Mouse (Mus musculus): ENCODE data around the gene Spdye4b.
"Not testable (repeated sequence)": the region's sequence is repeated elsewhere in the genome, so short reads cannot be mapped to it uniquely, and the experiment has no call there.

The Spdye4b gene

GRCm38 (mm10) chr5:143180255-143181076 is at the start of gene Spdye4b, which contains the start of gene Rbak:
Gene Spdye4b, plus strand, starts transcription at chr5:143181017.
Gene Rbak, minus strand, starts transcription at chr5:143180775.
- peak; percentile 95 to 96 for DNase-seq

DNA sequence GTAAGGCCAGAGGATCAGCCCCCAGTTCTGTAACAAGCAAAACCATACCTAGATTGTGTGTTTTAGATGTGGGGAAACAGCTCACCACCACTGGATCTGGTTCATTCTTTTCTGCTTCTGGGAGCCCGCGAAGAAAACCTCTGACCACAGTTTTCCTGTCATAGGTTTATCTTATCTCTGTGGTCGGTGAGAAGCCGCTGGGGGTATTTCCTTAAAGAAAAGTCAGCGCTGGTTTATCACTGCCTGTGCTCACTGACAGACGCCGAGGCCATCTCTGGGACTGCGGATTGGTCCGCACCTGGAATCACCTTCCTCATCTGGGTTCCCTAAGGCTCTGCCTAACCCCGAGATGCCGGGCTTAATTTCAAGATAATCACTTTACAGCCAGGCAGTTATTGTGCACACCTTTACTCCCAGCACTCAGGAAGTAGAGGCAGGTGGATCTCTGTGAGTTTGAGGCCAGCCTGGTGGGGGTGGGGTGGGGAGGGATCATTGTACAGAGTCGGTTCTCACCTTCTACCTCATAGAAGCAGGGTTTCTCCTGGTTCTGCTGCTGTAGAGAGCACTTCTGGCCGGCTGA is 47.8 kb upstream of the Spdye4b start:
- DNase-seq: no peak

- DNase-seq: not testable (repeated sequence)
These were observed 46.4 kb upstream of the Spdye4b start for GRCm38 (mm10) chr5:143134216-143135010.

GRCm38 (mm10) chr5:143135042-143135441 is 45.8 kb upstream of the Spdye4b start:
- no peak for DNase-seq

DNA sequence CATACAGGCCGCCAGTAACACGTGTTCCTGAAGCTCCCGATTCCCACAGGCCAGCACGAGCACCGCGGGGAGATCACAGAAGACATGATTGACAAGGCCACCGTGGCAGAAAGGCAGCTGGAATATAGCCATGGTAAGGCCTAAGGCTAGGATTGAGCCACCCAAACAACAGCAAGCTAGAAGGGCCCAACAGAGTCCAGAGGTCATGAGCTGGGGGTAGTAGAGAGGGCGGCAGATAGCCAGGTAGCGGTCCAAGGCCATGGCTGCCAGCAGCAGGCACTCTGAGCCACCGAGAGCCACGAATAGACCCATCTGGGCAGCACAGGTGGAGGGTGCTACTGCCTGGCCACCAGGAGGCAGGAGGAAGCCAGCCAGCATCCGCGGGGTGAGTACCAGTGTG is 43.2 kb upstream of the Spdye4b start:
- no peak for DNase-seq

GRCm38 (mm10) chr5:143147481-143147880 is 33.3 kb upstream of the Spdye4b start, which contains the start of gene Olfr718-ps1:
Gene Olfr718-ps1, minus strand, starts transcription at chr5:143147581.
- DNase-seq: no peak

GRCm38 (mm10) chr5:143148661-143149060 is 32.2 kb upstream of the Spdye4b start:
- no peak for DNase-seq

- DNase-seq: no peak
These were observed 31.3 kb upstream of the Spdye4b start for GRCm38 (mm10) chr5:143149536-143149935.

- no peak for DNase-seq
These were observed 30.8 kb upstream of the Spdye4b start for GRCm38 (mm10) chr5:143150044-143150443.

DNA sequence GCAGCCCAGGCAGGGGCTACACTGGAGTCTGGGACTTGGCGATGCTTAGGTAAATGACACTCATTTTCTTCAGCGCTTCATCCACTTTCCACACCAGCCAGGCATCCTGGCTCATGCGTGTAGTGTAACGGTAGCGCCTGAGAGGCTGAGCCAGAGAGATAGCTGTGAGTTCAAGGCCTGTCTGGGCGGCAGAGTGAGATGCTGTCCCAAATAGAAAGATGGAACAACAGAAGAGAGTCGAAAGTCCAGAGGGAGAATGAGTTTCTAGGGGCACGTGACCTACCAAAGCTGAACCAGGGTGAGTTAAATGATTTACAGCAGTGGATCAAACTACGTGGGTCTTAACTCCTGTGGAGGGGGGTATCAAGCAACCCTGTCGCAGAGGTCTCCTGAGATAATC is 27.1 kb upstream of the Spdye4b start:
- DNase-seq: peak; percentile 43 to 54

- no peak for DNase-seq
These were observed 25.3 kb upstream of the Spdye4b start for GRCm38 (mm10) chr5:143155534-143155933.

- peak; percentile 40 to 54 for DNase-seq
These were observed 15.2 kb upstream of the Spdye4b start for GRCm38 (mm10) chr5:143165508-143166070.

GRCm38 (mm10) chr5:143175970-143176369 is 4.8 kb upstream of the Spdye4b start:
- DNase-seq: no peak

GRCm38 (mm10) chr5:143177541-143178200 is 3.1 kb upstream of the Spdye4b start:
- no peak for DNase-seq

- DNase-seq: no peak
These were observed 1.6 kb upstream of the Spdye4b start for GRCm38 (mm10) chr5:143179179-143179578.

DNA sequence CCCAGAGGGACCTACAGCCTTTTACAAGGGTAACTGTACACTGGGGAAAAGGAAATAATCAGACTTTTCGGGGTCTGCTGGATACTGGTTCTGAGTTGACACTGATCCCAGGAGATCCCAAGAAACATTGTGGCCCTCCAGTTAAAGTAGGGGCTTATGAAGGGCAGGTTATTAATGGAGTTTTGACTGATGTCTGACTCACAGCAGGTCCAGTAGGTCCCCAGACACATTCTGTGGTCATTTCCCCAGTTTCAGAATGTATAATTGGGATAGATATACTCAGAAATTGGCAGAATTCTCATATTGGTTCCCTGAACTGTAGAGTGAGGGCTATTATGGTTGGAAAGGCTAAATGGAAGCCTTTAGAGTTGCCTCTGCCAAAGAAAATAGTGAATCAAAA is 7.2 kb downstream of the Spdye4b start:
- not testable (repeated sequence) for DNase-seq

DNA sequence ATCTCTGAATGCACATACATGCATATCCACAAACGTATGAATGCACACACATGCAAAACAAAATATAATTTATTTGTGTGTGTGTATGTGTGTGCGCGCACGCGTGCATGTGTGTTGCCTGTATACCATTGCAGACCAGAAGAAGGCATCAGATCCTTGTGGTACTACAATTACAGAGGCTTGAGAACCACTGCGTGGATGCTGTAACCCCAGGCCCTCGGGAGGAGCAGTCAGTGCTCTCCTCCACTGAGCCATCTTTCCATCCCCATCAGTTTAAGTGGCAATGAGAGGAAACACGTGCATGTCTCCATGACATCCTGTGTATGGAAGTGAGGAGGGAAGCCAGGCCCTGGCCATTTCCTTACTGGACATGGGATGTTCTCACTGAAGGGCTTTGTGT is 12.0 kb downstream of the Spdye4b start:
- no peak for DNase-seq

GRCm38 (mm10) chr5:143194747-143195146 is 13.9 kb downstream of the Spdye4b start:
- not testable (repeated sequence) for DNase-seq

DNA sequence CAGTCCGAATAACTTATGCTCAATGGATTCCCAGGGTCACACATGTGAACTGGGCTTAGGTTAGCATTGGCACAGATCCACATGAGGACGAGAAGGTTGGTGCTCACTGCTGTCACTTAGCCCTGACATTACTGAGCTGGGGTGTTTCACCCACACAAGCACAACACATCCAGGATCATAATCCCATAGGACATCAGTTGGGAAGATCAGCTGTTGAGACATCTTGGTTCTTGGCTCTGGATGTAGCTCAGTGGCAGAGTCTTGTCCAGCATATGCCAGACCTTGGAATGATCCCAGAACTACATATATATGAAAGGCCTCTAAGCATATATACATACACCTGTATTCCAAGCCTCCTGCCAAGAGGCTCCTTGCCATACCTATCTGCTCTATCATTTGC is 14.3 kb downstream of the Spdye4b start:
- DNase-seq: no peak

- DNase-seq: no peak
These were observed 15.7 kb downstream of the Spdye4b start for GRCm38 (mm10) chr5:143196506-143196905.

DNA sequence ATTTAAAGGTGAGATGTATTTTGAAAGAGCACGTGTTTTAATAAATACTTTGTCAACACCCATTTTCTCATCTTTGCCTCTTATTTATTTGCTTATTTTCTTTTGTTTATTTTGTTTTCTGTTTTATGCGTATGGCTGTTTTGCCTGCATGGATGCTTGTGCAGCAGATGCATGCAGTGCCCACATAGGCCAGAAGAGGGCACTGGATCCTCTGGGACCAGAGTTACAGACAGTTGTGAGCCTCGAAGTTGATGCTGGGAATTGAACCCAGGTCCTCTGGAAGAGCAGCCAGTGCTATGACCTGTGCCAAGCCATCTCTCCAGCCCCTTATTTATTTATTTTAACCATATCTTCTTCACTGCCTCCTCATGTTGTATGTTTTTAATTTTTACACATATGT is 24.2 kb downstream of the Spdye4b start:
- no peak for DNase-seq

DNA sequence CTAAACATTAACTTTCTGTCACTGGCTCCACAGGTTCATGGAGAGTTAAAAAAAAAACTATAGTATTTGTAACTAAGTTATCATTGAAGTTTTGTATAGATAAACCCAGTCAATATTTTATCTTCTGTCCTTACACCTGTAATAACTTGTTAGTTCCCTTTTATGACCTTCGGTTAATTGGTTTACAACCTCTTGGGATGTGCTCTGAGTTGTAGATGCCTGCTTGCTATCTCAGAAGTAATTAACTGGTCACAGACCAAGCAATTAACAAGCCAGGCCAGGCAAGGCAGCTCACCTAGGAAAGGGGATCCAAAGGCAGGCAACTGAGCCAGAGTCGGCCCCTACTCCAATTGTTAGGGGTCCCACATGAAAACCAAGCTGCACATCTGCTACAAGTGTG is 33.0 kb downstream of the Spdye4b start:
- DNase-seq: no peak

DNA sequence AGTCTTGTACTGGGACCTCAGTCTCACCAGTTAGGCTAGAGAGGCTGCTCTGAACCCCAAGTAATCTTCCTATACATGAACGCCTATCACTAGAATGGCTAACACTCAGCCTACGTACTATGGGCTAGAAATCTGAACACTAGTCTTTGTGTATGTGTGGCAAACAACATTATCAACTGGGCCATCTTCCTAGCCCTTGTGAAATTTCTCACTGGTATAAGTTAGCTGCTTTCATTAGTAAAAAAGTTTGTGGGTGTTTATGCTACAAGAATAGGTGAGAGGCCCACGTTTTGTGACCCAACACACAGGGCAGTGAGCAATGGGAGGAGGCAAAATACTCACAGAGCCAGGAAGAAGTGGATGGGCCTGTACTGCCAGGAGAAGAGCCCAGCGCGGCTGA is 40.2 kb downstream of the Spdye4b start:
- no peak for DNase-seq
